Mouse (Mus musculus): ENCODE measurements at regions not wholly inside any gene's neighbourhood (a gene's known extent, or its start where the extent isn't known, plus 50 kb on each side); places are given as distances from the start of the nearest gene placed in this dataset.
"Not testable (repeated sequence)": the region's sequence is repeated elsewhere in the genome, so short reads cannot be mapped to it uniquely, and the experiment has no call there.

DNA sequence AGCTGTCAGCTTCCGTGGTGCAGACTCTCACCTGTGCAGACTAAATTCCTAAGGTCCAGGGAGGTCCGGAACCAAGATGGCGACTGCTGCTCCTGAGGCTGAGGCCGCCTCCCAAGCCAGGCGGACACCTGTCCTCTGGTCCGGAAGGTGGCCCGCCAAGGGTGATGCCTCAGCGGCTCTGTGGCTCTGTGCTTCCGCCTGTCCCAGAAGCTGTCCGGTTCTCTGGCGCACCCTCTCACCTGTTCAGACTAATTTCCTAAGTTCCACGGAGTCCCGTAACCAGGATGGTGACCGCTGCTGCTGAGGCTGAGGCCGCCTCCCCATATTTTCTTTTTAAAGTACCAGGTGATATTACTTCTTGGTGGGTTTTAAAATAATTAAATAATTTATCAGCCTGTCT, 65.4 kb upstream of the B3galnt2 start:
- ATAC-seq: not testable (repeated sequence)

DNA sequence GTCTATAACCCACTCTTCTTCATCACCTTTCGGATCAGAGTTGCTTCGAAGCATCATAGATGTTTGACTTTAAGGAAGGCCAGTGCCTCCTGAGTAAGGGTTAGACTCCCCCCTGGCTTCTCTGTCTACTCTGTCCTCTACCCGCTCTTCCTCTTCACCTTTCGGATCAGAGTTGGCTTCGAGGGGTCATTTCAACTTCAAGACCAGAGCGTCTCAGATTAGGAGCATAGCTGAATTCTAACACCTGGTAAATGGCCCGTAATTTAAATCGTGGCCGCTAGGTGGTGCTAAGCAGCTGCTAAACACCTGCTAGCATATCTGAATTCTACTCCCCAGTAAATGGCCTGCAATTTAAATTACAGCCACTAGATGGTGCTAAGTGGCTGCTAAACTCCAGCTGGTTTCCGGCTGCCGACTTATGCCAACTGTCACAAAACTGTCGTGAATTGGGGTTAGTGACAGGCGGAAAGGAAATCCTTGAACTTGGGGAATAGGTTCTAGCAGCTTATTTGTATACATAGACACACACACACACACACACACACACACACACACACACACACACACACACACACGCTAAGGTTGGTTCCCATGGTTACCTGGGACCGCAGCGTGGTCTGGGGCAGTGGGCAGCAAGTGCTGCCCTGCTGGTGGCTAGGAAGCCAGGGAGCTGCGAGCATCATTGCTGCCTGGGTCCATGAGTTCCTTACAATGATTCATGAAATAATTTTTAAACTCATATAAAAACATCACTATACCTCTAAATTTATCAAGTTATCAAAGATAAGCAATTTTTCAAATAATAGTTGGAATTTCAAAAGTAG, 64.8 kb upstream of the B3galnt2 start:
- peak; percentile 97 for ATAC-seq

DNA sequence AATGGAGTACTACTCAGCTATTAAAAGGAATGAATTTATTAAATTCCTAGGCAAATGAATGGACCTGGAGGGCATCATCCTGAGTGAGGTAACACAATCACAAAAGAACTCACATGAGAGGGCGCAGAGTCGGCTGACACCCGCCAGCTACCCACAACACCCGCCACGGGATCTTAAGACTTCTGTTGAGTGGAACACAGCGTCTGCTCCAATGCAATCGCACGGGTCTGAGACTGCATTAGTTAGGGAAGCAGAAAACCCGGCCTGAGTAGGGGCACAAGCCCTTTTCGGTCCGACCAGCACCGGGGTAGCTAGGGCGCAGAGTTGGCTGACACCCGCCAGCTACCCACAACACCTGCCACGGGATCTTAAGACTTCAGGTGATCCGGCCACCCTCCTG, 52.1 kb upstream of the B3galnt2 start:
- ATAC-seq: not testable (repeated sequence)

Measured in CD4-positive, CD25-positive, alpha-beta regulatory T cell, adult 4 months (primary cell).